Mouse (Mus musculus) heart, embryonic 16.5 days (tissue): ENCODE results near the gene Gabbr1. TPM values are rescaled to one million over a fixed set of nuclear protein-coding genes. Genes with fewer than 3 reads are reported as not detected.

Experiments used
- ATAC-seq: fragments of 200-750 bp; cut with Nextera tagmentation; replicated peaks from 2 replicates; pipeline ENCODE4 v1.8.0; 2017; ENCODE audit warnings: moderate number of reproducible peaks; ENCODE audit not compliant: insufficient read depth, low FRiP score; ENCODE audit errors: extremely low read depth
- H3K27ac ChIP-seq: fragments of 300-500 bp; sonication (generic); 2 replicates; pipeline ENCODE4 v1.5.1; 2014; ENCODE audit warnings: mild to moderate bottlenecking, low read length, control low read depth, moderate library complexity
- H3K27me3 ChIP-seq: fragments of 300-500 bp; sonication (generic); 2 replicates; pipeline ENCODE4 v1.6.1; 2014; ENCODE audit warnings: low read length, mixed read lengths; ENCODE audit not compliant: control insufficient read depth, insufficient read depth
- H3K36me3 ChIP-seq: fragments of 300-500 bp; sonication (generic); 2 replicates; pipeline ENCODE4 v1.6.1; 2014; ENCODE audit not compliant: control insufficient read depth, insufficient read depth
- H3K4me1 ChIP-seq: fragments of 300-500 bp; sonication (generic); 2 replicates; pipeline ENCODE4 v1.6.1; 2014; ENCODE audit warnings: low read length, mixed read lengths; ENCODE audit not compliant: control insufficient read depth, insufficient read depth
- H3K4me2 ChIP-seq: fragments of 300-500 bp; sonication (generic); 2 replicates; pipeline ENCODE4 v1.6.1; 2014; ENCODE audit warnings: low read depth, mild to moderate bottlenecking, control low read depth, low read length
- H3K4me3 ChIP-seq: fragments of 300-500 bp; sonication (generic); 2 replicates; pipeline ENCODE4 v1.5.1; 2014; ENCODE audit warnings: mild to moderate bottlenecking, control low read depth, low read length
- H3K9ac ChIP-seq: fragments of 300-500 bp; sonication (generic); 2 replicates; pipeline ENCODE4 v1.6.1; 2014; ENCODE audit warnings: low read length, control low read depth
- H3K9me3 ChIP-seq: fragments of 300-500 bp; sonication (generic); replicated peaks from 2 replicates; pipeline ENCODE4 v1.6.1; 2016; ENCODE audit warnings: low read length; ENCODE audit not compliant: control insufficient read depth
- WGBS: fragments of 180-500 bp; shearing (Covaris S2); extraction: QIAGEN DNeasy Blood & Tissue Kit; methylation state at CpG from one replicate; pipeline ENCODE4 v1.1.7; 2014; 5-methylcytosine and 5-hydroxymethylcytosine counted together
- polyA plus RNA-seq: library from polyadenylated mRNA; unstranded; fragments of >200 nt; fragmentation: Nextera tagmentation; extraction: Ambion mirVana; gene quantifications from 2 replicates; pipeline ENCODE4 v1.2.1, GENCODE M21; 2015

Gabbr1 gene
- polyA plus RNA-seq, 1 experiment from 2014 or later, result 4.1 TPM

DNA sequence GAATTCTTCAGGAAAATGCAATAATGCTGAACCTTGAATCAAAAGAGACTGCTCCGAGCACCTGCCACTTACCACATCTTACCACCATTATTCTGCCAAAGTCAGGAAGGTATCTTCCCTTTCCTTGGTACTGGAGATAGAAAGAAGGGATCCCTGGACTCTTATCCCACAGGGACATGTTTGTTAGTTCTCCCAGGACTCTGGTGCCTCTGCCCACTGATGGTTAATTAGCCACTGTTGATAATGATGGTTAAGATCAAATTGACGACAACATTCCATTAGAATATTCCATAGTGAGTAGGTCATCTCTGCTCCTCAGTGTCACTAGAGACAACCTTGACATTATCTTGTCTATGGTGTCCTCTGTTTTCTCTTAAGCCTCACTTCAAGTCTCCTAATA is 74.2 kb downstream of the Gabbr1 start, which contains the start of gene Olfr92:
Gene Olfr92 (minus strand): TSS at position 101 of the 400 bp plus-strand sequence.
- Histone ChIP-seq H3K4me3 (no peak within 1 kb of the TSS), H3K9ac (no peak within 1 kb of the TSS), H3K4me2 (no peak within 1 kb of the TSS), H3K4me1 (no peaks in the 10 kb centered on the region), H3K36me3 (no peaks in the 10 kb centered on the region), H3K27me3 (no peaks in the 10 kb centered on the region), H3K27ac (no peak within 1 kb of the TSS), H3K9me3 (no peaks in the 10 kb centered on the region)
- 79% methylated on average over 2 of the region's 2 CpGs for WGBS
- ATAC-seq, result no peak

Other genes starting within 250 kb of the Gabbr1 start
- not detected in 2 replicates for gene H2-M10.6, start 233.8 kb upstream of the Gabbr1 start, polyA plus RNA-seq
- gene Trim26, start 208.8 kb upstream of the Gabbr1 start, polyA plus RNA-seq, result 23.5 and 23.7 TPM in 2 replicates
- 0.13 TPM in 1 of 2 replicates, not detected in the other for gene Trim15, start 178.8 kb upstream of the Gabbr1 start, polyA plus RNA-seq
- 5.8 and 6.1 TPM in 2 replicates for gene Trim10, start 176.4 kb upstream of the Gabbr1 start, polyA plus RNA-seq
- 0.11 TPM in 1 of 2 replicates, not detected in the other for gene Trim40, start 155.8 kb upstream of the Gabbr1 start, polyA plus RNA-seq
- 0.13 TPM in 1 of 2 replicates, not detected in the other for gene Trim31, start 147.8 kb upstream of the Gabbr1 start, polyA plus RNA-seq
- gene Rnf39, start 103.0 kb upstream of the Gabbr1 start, polyA plus RNA-seq, result 0.22 and 0.40 TPM in 2 replicates
- 81.2 and 81.4 TPM in 2 replicates for gene Ppp1r11, start 94.2 kb upstream of the Gabbr1 start, polyA plus RNA-seq
- gene Znrd1, start 87.4 kb upstream of the Gabbr1 start, polyA plus RNA-seq, result 41.6 and 43.7 TPM in 2 replicates
- 7.8 and 9.3 TPM in 2 replicates for gene Znrd1as, start 87.4 kb upstream of the Gabbr1 start, polyA plus RNA-seq
- not detected in 2 replicates for gene 2410137M14Rik, start 64.7 kb upstream of the Gabbr1 start, polyA plus RNA-seq
- 0.30 and 0.37 TPM in 2 replicates for gene H2-M5, start 56.4 kb upstream of the Gabbr1 start, polyA plus RNA-seq
- 30.3 and 31.9 TPM in 2 replicates for gene Zfp57, start 44.8 kb upstream of the Gabbr1 start, polyA plus RNA-seq
- gene Mog, start 22.6 kb upstream of the Gabbr1 start, polyA plus RNA-seq, result not detected in 2 replicates
- not detected in 2 replicates for gene Olfr90, start 42.5 kb downstream of the Gabbr1 start, polyA plus RNA-seq
- not detected in 2 replicates for gene Olfr91, start 52.3 kb downstream of the Gabbr1 start, polyA plus RNA-seq
- gene Olfr92, start 74.1 kb downstream of the Gabbr1 start, polyA plus RNA-seq, result not detected in 2 replicates
- gene Olfr93, start 115.5 kb downstream of the Gabbr1 start, polyA plus RNA-seq, result not detected in 2 replicates
- 2.8 and 5.6 TPM in 2 replicates for gene Ubd, start 147.9 kb downstream of the Gabbr1 start, polyA plus RNA-seq
- not detected in 2 replicates for gene Olfr94, start 155.0 kb downstream of the Gabbr1 start, polyA plus RNA-seq
- not detected in 2 replicates for gene Olfr95, start 167.2 kb downstream of the Gabbr1 start, polyA plus RNA-seq
- gene Olfr96, start 174.2 kb downstream of the Gabbr1 start, polyA plus RNA-seq, result not detected in 2 replicates
- gene Olfr97, start 191.4 kb downstream of the Gabbr1 start, polyA plus RNA-seq, result not detected in 2 replicates
- gene Olfr98, start 217.8 kb downstream of the Gabbr1 start, polyA plus RNA-seq, result not detected in 2 replicates
- gene H2-M3, start 224.3 kb downstream of the Gabbr1 start, polyA plus RNA-seq, result 2.9 TPM in 2 replicates
- not detected in 2 replicates for gene Olfr99, start 237.5 kb downstream of the Gabbr1 start, polyA plus RNA-seq